Mouse (Mus musculus) E14TG2a.4 (cell line): ENCODE data around the gene F13a1.

Source experiments
- H3K27me3 ChIP-seq: 2 replicates; pipeline ENCODE4 v1.6.1; 2014; ENCODE audit warnings: low read length, control low read depth; ENCODE audit not compliant: insufficient read depth
- H3K36me3 ChIP-seq: 2 replicates; pipeline ENCODE4 v1.6.1; 2014; ENCODE audit warnings: low read length, control low read depth; ENCODE audit not compliant: insufficient read depth
- H3K4me1 ChIP-seq: replicated peaks from 2 replicates; pipeline ENCODE4 v1.6.1; 2014; ENCODE audit warnings: low read depth, low read length, control low read depth
- H3K4me3 ChIP-seq: replicated peaks from 2 replicates; pipeline ENCODE4 v1.5.1; 2014; ENCODE audit warnings: mild to moderate bottlenecking, low read length
- H3K9me3 ChIP-seq: 2 replicates; pipeline ENCODE4 v1.6.1; 2014; ENCODE audit warnings: low read length, control low read depth
- CTCF ChIP-seq: conservative IDR thresholded peaks from 2 replicates; pipeline ENCODE4 v1.5.1; 2014; ENCODE audit warnings: low read length
- NANOG ChIP-seq: IDR thresholded peaks from 2 replicates; pipeline ENCODE4 v1.6.1; 2014; ENCODE audit warnings: borderline replicate concordance, low read length, mixed read lengths
- POU5F1 ChIP-seq: IDR thresholded peaks from 2 replicates; pipeline ENCODE4 v1.6.1; 2014; ENCODE audit warnings: low read length, borderline replicate concordance

Gene F13a1

GRCm38 (mm10) chr13:37050126-37050525 is at the start of gene F13a1:
TSS of gene F13a1 (minus strand) at chr13:37050244.
- H3K4me3 ChIP-seq, result no peak within 1 kb of the TSS
- no peaks in the 10 kb centered on the region for H3K27me3 ChIP-seq
- no peak for TF ChIP-seq CTCF
- TF ChIP-seq POU5F1, result no peak
- TF ChIP-seq NANOG, result no peak
- H3K36me3 ChIP-seq, result no peaks in the 10 kb centered on the region
- no peaks in the 10 kb centered on the region for H3K4me1 ChIP-seq
- H3K9me3 ChIP-seq, result peaks cover 36% of the 10 kb centered on the region

- H3K4me1 ChIP-seq, result no peaks in the 10 kb centered on the region
- H3K27me3 ChIP-seq, result no peaks in the 10 kb centered on the region
- TF ChIP-seq CTCF, result no peak
- no peak for TF ChIP-seq NANOG
- no peak for TF ChIP-seq POU5F1
- no peaks in the 10 kb centered on the region for H3K36me3 ChIP-seq
- H3K9me3 ChIP-seq, result no peaks in the 10 kb centered on the region
- H3K4me3 ChIP-seq, result no peak overlapping the region
These were observed 41.6 kb upstream of the F13a1 start for GRCm38 (mm10) chr13:37091620-37092019.

GRCm38 (mm10) chr13:37089104-37089503 is 39.1 kb upstream of the F13a1 start:
- no peaks in the 10 kb centered on the region for H3K36me3 ChIP-seq
- H3K4me1 ChIP-seq, result no peaks in the 10 kb centered on the region
- H3K27me3 ChIP-seq, result no peaks in the 10 kb centered on the region
- H3K9me3 ChIP-seq, result no peaks in the 10 kb centered on the region
- no peak overlapping the region for H3K4me3 ChIP-seq
- TF ChIP-seq POU5F1 (no peak), CTCF (no peak), NANOG (no peak)

GRCm38 (mm10) chr13:37081506-37082241 is 31.6 kb upstream of the F13a1 start:
- no peaks in the 10 kb centered on the region for H3K4me1 ChIP-seq
- H3K27me3 ChIP-seq, result no peaks in the 10 kb centered on the region
- no peaks in the 10 kb centered on the region for H3K36me3 ChIP-seq
- no peak for TF ChIP-seq POU5F1
- no peak for TF ChIP-seq NANOG
- TF ChIP-seq CTCF, result no peak
- no peaks in the 10 kb centered on the region for H3K9me3 ChIP-seq
- no peak overlapping the region for H3K4me3 ChIP-seq

GRCm38 (mm10) chr13:37071390-37071789 is 21.3 kb upstream of the F13a1 start:
- Histone ChIP-seq H3K27me3 (no peaks in the 10 kb centered on the region), H3K4me3 (no peak overlapping the region), H3K36me3 (no peaks in the 10 kb centered on the region), H3K9me3 (no peaks in the 10 kb centered on the region), H3K4me1 (no peaks in the 10 kb centered on the region)
- TF ChIP-seq NANOG (no peak), CTCF (no peak), POU5F1 (no peak)

GRCm38 (mm10) chr13:37070824-37071223 is 20.8 kb upstream of the F13a1 start:
- H3K9me3 ChIP-seq, result no peaks in the 10 kb centered on the region
- TF ChIP-seq NANOG, result no peak
- no peak for TF ChIP-seq POU5F1
- TF ChIP-seq CTCF, result no peak
- H3K4me3 ChIP-seq, result no peak overlapping the region
- H3K4me1 ChIP-seq, result no peaks in the 10 kb centered on the region
- H3K27me3 ChIP-seq, result no peaks in the 10 kb centered on the region
- no peaks in the 10 kb centered on the region for H3K36me3 ChIP-seq

GRCm38 (mm10) chr13:37060810-37061209 is 10.8 kb upstream of the F13a1 start:
- H3K4me1 ChIP-seq, result no peaks in the 10 kb centered on the region
- no peaks in the 10 kb centered on the region for H3K27me3 ChIP-seq
- no peaks in the 10 kb centered on the region for H3K36me3 ChIP-seq
- TF ChIP-seq POU5F1 (no peak), NANOG (no peak), CTCF (no peak)
- no peak overlapping the region for H3K4me3 ChIP-seq
- H3K9me3 ChIP-seq, result no peaks in the 10 kb centered on the region

GRCm38 (mm10) chr13:37056662-37057061 is 6.6 kb upstream of the F13a1 start:
- Histone ChIP-seq H3K4me3 (no peak overlapping the region), H3K4me1 (no peaks in the 10 kb centered on the region), H3K9me3 (no peaks in the 10 kb centered on the region; the same call in 1 of the 2 replicates), H3K27me3 (no peaks in the 10 kb centered on the region), H3K36me3 (no peaks in the 10 kb centered on the region)
- no peak for TF ChIP-seq NANOG
- TF ChIP-seq CTCF, result no peak
- no peak for TF ChIP-seq POU5F1

GRCm38 (mm10) chr13:37049631-37050030 is 413 bp downstream of the F13a1 start:
- TF ChIP-seq CTCF (no peak), POU5F1 (no peak), NANOG (no peak)
- H3K9me3 ChIP-seq, result peaks cover 41% of the 10 kb centered on the region
- H3K4me3 ChIP-seq, result no peak overlapping the region
- no peaks in the 10 kb centered on the region for H3K36me3 ChIP-seq
- H3K27me3 ChIP-seq, result no peaks in the 10 kb centered on the region
- H3K4me1 ChIP-seq, result no peaks in the 10 kb centered on the region
